Mouse (Mus musculus) CD4-positive naive resting alpha-beta T cell, adult 76 days (primary cell): ENCODE measurements around the gene 0610010F05Rik. TPM values are rescaled to one million over a fixed set of nuclear protein-coding genes. Genes with fewer than 3 reads are reported as not detected.

Source experiments
- total RNA-seq: library from RNA; stranded (reverse); gene quantifications from one replicate; pipeline ENCODE4 v1.2.4, GENCODE M21; 2023

0610010F05Rik gene
- total RNA-seq, result 4.9 TPM

DNA sequence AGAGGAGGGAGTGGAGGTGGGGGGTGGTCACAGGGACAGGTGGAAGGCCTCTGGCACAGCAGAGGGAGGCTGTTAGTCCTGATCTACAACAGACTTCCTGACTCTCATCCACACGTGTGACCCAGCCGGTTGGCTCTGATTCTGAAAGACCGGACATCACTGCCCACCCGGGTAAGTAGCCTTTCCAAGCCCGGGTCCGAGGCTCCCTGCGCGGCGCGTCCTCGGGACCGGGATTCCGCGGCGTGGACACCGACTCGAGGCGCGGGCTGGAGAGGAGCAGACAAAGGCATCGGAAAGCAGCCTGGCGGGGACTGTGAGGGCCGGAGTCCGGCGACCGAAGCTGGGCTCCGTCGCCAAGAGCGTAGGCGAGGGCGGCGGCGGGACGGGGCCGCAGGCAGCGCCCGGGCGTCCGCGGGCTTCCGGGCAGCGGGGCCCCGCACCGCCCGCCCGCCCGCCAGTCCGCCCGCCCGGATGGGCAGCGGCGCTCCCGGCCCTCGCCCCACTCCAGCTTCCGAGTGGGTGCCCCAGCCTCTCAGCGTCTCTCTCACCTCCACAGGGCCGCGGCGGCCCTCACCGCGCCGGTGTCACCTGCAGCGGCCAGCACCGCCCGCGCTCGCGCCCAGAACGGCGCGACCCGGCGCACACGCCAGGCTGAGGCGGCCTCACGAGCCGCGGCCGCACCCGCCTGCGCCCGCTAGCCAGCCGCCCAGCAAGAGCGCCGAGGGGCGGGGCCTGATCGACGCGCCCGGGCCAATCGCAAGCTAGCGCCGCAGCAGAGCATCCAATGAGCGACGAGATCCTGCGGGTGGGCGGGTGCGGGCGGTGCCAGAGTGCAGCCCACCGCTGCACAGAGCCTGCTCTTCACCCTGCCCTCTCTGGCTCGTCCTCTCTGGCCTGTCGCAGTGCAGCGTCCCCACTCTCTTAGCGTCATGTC is at the start of gene 0610010F05Rik:
TSS of gene 0610010F05Rik (minus strand) at position 695 of the 934 bp plus-strand sequence.

DNA sequence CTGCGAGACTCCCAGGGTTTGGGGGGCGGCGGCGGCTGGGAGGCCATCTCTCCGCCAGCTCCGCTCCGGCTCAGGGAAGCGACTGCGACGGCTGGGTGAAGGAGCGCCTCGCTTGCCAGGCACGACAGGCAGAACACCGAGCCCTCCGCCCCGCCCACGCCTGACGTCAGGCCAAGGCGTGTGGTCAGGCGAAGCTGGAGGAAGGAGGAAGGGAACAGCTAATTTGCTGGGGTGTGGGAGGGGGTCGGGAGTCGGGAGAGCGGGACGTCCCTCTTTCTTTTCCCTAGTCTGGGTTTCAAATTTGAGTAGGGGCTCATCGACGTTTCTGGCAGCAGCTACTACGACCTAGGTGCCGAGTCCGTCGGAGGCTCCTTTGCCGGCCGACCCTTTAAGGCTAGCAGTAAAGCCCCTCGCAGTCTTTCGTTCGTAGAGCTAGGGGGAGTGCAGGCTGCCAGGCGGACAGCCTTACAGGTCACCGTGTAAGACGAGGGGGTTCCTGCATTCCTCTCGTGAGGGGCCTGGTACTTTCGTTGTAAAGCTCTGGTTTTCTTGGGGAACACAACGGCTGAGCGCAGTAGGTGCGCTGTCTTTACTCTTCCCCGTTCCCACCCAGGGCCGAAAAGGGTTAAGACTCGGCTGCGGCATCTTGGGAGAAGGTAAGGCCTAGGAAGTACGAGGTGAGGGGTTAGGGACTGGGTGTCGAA is 32.5 kb upstream of the 0610010F05Rik start, which contains the start of gene Pex13:
TSS of gene Pex13 (minus strand) at position 162 of the 704 bp plus-strand sequence.

DNA sequence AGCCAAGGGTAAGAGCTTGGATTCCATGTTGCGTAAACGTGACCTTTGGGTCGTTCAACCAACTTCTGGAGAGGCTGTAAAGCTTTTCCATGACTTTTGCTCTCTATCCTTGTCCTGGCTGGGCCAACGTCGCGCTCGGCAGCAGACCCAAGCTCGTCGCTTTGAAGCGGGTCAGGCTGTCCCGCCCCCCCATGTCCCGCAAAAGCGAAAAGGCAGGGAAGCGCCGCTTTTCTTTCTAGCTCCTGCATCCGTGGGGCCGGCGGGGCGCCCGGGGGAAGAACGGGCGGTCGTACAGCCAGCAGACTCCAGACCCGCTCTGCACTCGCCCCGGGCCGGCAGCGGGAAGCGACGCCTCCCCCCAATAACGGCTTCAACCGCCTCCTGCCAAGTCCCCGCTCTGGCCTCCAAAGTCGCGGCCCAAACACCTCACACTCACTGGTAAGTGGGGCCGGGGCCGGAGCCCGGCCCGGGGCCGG is 31.9 kb upstream of the 0610010F05Rik start, which contains the start of gene Pus10:
TSS of gene Pus10 (plus strand) at position 364 of the 476 bp plus-strand sequence.

DNA sequence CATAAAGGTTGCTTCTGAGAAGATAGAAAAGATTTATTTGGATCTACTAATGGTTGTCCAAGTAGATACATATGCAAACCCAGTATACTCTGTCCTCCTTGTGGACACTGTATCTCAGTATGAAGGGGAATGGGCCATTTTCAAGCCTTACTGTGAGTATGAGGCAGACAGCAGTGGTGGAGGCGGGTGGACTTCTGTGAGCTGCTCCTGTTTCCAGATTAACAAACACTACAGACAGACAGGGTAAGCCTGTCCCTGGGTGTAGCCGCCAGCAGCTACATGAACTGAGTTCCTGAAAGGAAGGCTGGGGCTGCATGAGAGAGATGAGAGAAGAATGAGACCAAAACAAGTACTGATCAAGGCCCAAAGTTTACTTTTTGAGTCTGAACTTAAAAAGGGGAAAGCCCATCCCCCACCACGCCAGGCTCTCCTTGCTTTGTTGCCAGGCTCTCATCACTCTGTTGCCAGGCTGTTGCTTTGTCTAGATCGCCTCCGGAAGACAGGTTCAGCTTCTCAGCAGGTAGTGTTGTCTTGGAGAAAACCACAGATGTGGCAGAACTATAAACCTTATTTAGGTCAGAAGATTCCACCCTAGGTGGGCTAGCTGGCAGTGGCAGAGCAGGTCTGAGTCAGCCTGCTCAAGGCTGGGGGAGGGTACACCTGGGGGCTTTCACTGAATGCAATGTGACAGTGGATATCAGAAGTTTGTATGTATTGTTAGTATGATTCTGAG is 112.8 kb downstream of the 0610010F05Rik start, which contains the start of gene 1700093K21Rik:
TSS of gene 1700093K21Rik (minus strand) at position 683 of the 733 bp plus-strand sequence.

Other genes starting within 250 kb of the 0610010F05Rik start
- gene Ahsa2, start 135.6 kb downstream of the 0610010F05Rik start, total RNA-seq, result 36.2 TPM
- not detected for gene 1700093K21Rik, start 112.5 kb downstream of the 0610010F05Rik start, total RNA-seq
- 21.4 TPM for gene Pus10, start 32.0 kb upstream of the 0610010F05Rik start, total RNA-seq
- 15.7 TPM for gene Pex13, start 32.3 kb upstream of the 0610010F05Rik start, total RNA-seq
- 96.2 TPM for gene Rel, start 137.3 kb upstream of the 0610010F05Rik start, total RNA-seq